Mouse (Mus musculus): ENCODE data around the gene Pnpla2.

Pnpla2 gene

GRCm38 (mm10) chr7:141451928-141452327 is 3.1 kb upstream of the Pnpla2 start:
- no peak for DNase-seq

- DNase-seq: no peak
These were observed 1.4 kb upstream of the Pnpla2 start for GRCm38 (mm10) chr7:141453636-141454035.

GRCm38 (mm10) chr7:141455610-141456314 is 764 bp downstream of the Pnpla2 start:
- DNase-seq: peak; percentile 89 to 93

GRCm38 (mm10) chr7:141456739-141457138 is 1.7 kb downstream of the Pnpla2 start:
- DNase-seq: no peak

GRCm38 (mm10) chr7:141457236-141457635 is 2.2 kb downstream of the Pnpla2 start:
- DNase-seq: no peak

- peak; percentile 70 to 86 for DNase-seq
These were observed 3.1 kb downstream of the Pnpla2 start for GRCm38 (mm10) chr7:141457986-141458660.

- no peak for DNase-seq
These were observed 3.7 kb downstream of the Pnpla2 start for GRCm38 (mm10) chr7:141458661-141459060.

- no peak for DNase-seq
These were observed 4.3 kb downstream of the Pnpla2 start for GRCm38 (mm10) chr7:141459301-141459711.

GRCm38 (mm10) chr7:141460001-141460390 is 5.0 kb downstream of the Pnpla2 start:
- DNase-seq: no peak

GRCm38 (mm10) chr7:141460391-141461113 is 5.6 kb downstream of the Pnpla2 start, which contains the start of gene Cracr2b:
TSS of gene Cracr2b (plus strand) at chr7:141461094.
- DNase-seq: no peak

- peak in 1 of 2 experiments; percentile 66 for DNase-seq
These were observed 6.7 kb downstream of the Pnpla2 start for GRCm38 (mm10) chr7:141461521-141462332.

GRCm38 (mm10) chr7:141462333-141462821 is 7.4 kb downstream of the Pnpla2 start:
- DNase-seq: peak; percentile 83 to 84

GRCm38 (mm10) chr7:141463824-141464602 is 9.0 kb downstream of the Pnpla2 start:
- peak; percentile 78 to 80 for DNase-seq

GRCm38 (mm10) chr7:141464603-141465201 is 9.7 kb downstream of the Pnpla2 start:
- DNase-seq: peak in 1 of 2 experiments; percentile 75

- DNase-seq: no peak
These were observed 10.5 kb downstream of the Pnpla2 start for GRCm38 (mm10) chr7:141465388-141466044.

GRCm38 (mm10) chr7:141466045-141466394 is 11.0 kb downstream of the Pnpla2 start:
- DNase-seq: no peak

GRCm38 (mm10) chr7:141466607-141467148 is 11.7 kb downstream of the Pnpla2 start:
- no peak for DNase-seq

GRCm38 (mm10) chr7:141467230-141468030 is 12.4 kb downstream of the Pnpla2 start, which contains the start of gene Cd151:
TSS of gene Cd151 (plus strand) at chr7:141467392.
- DNase-seq: peak; percentile 95 to 97

- DNase-seq: peak in 1 of 2 experiments; percentile 57
These were observed 13.1 kb downstream of the Pnpla2 start for GRCm38 (mm10) chr7:141468164-141468521.

All from kidney, postnatal 36 days (tissue).